Mouse (Mus musculus) neural tube, embryonic 14.5 days (tissue): ENCODE results near the gene Llgl1. TPM values are rescaled to one million over a fixed set of nuclear protein-coding genes. Genes with fewer than 3 reads are reported as not detected.

Source experiments
- ATAC-seq: fragments of 200-750 bp; cut with Nextera tagmentation; 2 replicates; pipeline ENCODE4 v1.8.0; 2017; ENCODE audit warnings: low read depth, mild to moderate bottlenecking, moderate TSS enrichment, moderate library complexity
- H3K27ac ChIP-seq: fragments of 300-500 bp; sonication (generic); 2 replicates; pipeline ENCODE4 v1.5.1; 2014; ENCODE audit warnings: low read depth, mild to moderate bottlenecking, control low read depth, low read length, moderate library complexity, mixed read lengths
- H3K27me3 ChIP-seq: fragments of 300-500 bp; sonication (generic); 2 replicates; pipeline ENCODE4 v1.6.1; 2014; ENCODE audit warnings: low read length; ENCODE audit not compliant: control insufficient read depth, insufficient read depth
- H3K36me3 ChIP-seq: fragments of 300-500 bp; sonication (generic); 2 replicates; pipeline ENCODE4 v1.6.1; 2014; ENCODE audit warnings: low read length, mixed read lengths; ENCODE audit not compliant: control insufficient read depth, insufficient read depth
- H3K4me1 ChIP-seq: fragments of 300-500 bp; sonication (generic); 2 replicates; pipeline ENCODE4 v1.6.1; 2014; ENCODE audit warnings: low read length; ENCODE audit not compliant: control insufficient read depth, insufficient read depth
- H3K4me2 ChIP-seq: fragments of 300-500 bp; sonication (generic); 2 replicates; pipeline ENCODE4 v1.6.1; 2014; ENCODE audit warnings: mild to moderate bottlenecking, low read depth, low read length, control low read depth
- H3K4me3 ChIP-seq: fragments of 300-500 bp; sonication (generic); 2 replicates; pipeline ENCODE4 v1.5.1; 2014; ENCODE audit warnings: low read depth, low read length, control low read depth, mixed read lengths
- H3K9ac ChIP-seq: fragments of 300-500 bp; sonication (generic); replicated peaks from 2 replicates; pipeline ENCODE4 v1.6.1; 2014; ENCODE audit warnings: low read depth, mild to moderate bottlenecking, control low read depth, low read length, mixed read lengths
- H3K9me3 ChIP-seq: fragments of 300-500 bp; sonication (generic); 2 replicates; pipeline ENCODE4 v1.6.1; 2016; ENCODE audit warnings: low read length; ENCODE audit not compliant: control insufficient read depth
- WGBS: fragments of 180-500 bp; shearing (Covaris S2); extraction: QIAGEN DNeasy Blood & Tissue Kit; methylation state at CpG from one replicate; pipeline ENCODE4 v1.1.7; 2014; 5-methylcytosine and 5-hydroxymethylcytosine counted together
- polyA plus RNA-seq: library from polyadenylated mRNA; unstranded; fragments of >200 nt; fragmentation: Nextera tagmentation; extraction: Ambion mirVana; gene quantifications from 2 replicates; pipeline ENCODE4 v1.2.1, GENCODE M21; 2014

Gene Llgl1
- 35.6 and 42.8 TPM in 2 replicates for polyA plus RNA-seq

DNA sequence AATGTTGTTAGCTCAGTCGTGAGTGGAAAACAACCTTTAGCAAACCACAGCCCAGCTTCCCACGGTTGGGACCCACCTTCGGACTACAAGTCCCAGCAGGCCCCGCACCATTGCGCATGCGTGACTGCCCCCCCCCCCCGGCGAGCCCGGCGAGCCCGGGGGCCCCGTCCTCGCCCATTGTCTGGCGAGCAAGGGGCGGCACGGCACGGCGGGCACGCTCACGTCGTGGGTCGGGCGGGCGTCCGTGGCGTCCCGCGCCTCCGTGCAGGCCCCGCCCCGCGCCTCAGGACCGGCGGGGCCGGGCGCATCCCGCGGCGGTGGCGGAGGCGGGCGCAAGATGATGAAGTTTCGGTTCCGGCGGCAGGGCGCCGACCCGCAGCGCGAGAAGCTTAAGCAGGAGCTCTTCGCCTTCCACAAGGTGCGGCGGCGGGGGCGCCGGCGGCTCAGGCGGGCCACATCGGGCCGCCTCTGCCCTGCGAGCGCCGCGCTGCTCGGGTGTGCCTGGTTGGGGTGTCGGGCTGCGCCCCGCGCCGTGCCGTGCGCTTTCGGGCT, at the start of gene Llgl1:
TSS of gene Llgl1 (plus strand) at position 200 of the 552 bp plus-strand sequence.
- Histone ChIP-seq H3K4me3 (peak within 1 kb of the TSS; percentile 86), H3K27ac (peak within 1 kb of the TSS; percentile 87), H3K9me3 (no peaks in the 10 kb centered on the region), H3K4me1 (peaks cover 35% of the 10 kb centered on the region), H3K27me3 (no peaks in the 10 kb centered on the region), H3K4me2 (peak within 1 kb of the TSS; percentile 93), H3K36me3 (0 out of 2 replicates have a peak, but pooled peaks cover under 1% of the 10 kb centered on the region), H3K9ac (peak within 1 kb of the TSS; percentile 86)
- peak; percentile 90 for ATAC-seq
- under 1% methylated on average over 47 of the region's 73 CpGs for WGBS

DNA sequence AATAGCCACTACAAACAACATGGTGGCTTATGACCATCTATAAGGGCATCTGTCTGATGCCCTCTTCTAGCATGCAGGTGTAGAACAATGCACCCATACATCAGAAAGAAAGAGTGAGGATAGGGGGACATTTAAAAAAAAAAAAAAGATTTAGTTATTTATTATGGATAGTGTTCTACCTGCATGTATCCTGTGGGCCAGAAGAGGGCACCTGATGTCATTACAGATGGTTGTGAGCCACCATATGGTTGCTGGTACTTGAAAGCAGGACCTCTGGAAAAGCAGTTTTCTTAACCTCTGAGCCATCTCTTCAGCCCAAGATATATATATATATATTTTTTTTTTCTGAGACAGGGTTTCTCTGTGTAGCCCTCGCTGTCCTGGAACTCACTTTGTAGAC, 3.4 kb upstream of the Llgl1 start:
- no peaks in the 10 kb centered on the region for H3K9me3 ChIP-seq
- no peak overlapping the region for H3K4me2 ChIP-seq
- peaks cover 13% of the 10 kb centered on the region for H3K4me1 ChIP-seq
- no peak for ATAC-seq
- H3K27me3 ChIP-seq: no peaks in the 10 kb centered on the region
- H3K36me3 ChIP-seq: no peaks in the 10 kb centered on the region
- WGBS: 69% methylated on average over 1 of the region's 1 CpGs
- no peak overlapping the region for H3K4me3 ChIP-seq
- H3K27ac ChIP-seq: no peak overlapping the region
- no peak overlapping the region for H3K9ac ChIP-seq

DNA sequence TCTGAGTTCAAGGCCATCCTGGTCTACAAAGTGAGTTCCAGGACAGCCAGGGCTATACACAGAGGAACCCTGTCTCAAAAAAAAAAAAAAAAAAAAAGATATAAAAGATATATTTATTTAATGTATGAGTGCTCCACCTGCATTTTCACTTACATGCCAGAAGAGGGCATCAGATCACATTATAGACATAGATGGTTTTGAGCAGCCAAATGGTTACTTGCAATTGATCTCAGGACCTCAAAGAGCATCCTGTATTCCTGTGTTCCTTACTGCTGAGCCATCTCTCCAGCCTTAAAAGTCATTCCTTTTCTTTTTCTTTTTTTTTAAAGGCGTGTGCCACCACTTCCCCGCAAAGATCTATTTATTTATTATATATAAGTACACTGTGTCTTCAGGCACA, 2.0 kb upstream of the Llgl1 start:
- peaks cover 22% of the 10 kb centered on the region for H3K4me1 ChIP-seq
- no peaks in the 10 kb centered on the region for H3K9me3 ChIP-seq
- H3K4me2 ChIP-seq: no peak overlapping the region
- H3K27ac ChIP-seq: no peak overlapping the region
- H3K9ac ChIP-seq: no peak overlapping the region
- no peaks in the 10 kb centered on the region for H3K27me3 ChIP-seq
- ATAC-seq: no peak
- no peaks in the 10 kb centered on the region for H3K36me3 ChIP-seq
- 76% methylated on average over 2 of the region's 2 CpGs for WGBS
- H3K4me3 ChIP-seq: no peak overlapping the region

DNA sequence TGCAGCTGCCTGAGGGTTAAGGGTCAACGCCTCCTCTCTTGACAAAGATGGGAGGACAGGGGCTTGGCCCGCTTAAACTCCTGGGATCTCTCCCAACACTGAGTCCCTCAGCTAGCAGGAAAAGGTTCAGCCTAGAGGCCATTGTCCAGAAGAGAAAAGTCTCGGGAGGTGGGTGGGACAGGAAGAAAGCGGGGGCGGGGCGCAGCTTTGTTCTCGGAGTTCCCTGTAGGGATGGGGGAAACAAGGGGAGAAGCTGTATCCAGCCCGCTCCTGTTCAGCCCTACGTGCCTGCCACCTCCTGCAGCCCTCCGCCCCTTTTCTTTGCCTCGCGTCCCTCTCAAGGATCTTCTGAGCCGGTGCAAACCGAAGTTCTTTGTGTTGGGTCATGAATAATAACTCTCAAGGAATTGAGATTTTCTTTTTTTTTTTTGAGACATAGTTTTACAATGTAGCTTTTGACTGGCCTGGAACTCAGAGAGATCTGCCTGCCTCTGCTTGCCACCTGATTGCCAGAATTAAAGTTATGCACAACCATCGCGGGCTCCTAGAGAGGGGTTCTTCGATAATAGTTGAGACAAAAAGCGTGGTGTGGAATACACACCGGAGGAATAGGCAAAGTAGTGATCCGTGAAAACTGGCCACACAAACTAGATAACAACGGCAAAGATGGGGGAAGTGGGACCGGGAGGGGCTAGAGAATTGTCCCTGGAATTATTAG, 558 bp upstream of the Llgl1 start:
- H3K27ac ChIP-seq: peak overlapping the region; percentile 87
- peak overlapping the region; percentile 86 for H3K9ac ChIP-seq
- H3K27me3 ChIP-seq: no peaks in the 10 kb centered on the region
- WGBS: 1% methylated on average over 22 of the region's 22 CpGs
- H3K9me3 ChIP-seq: no peaks in the 10 kb centered on the region
- peak overlapping the region; percentile 58 for H3K4me2 ChIP-seq
- ATAC-seq: peak; percentile 33
- no peaks in the 10 kb centered on the region for H3K36me3 ChIP-seq
- peaks cover 35% of the 10 kb centered on the region for H3K4me1 ChIP-seq
- H3K4me3 ChIP-seq: peak overlapping the region; percentile 86

DNA sequence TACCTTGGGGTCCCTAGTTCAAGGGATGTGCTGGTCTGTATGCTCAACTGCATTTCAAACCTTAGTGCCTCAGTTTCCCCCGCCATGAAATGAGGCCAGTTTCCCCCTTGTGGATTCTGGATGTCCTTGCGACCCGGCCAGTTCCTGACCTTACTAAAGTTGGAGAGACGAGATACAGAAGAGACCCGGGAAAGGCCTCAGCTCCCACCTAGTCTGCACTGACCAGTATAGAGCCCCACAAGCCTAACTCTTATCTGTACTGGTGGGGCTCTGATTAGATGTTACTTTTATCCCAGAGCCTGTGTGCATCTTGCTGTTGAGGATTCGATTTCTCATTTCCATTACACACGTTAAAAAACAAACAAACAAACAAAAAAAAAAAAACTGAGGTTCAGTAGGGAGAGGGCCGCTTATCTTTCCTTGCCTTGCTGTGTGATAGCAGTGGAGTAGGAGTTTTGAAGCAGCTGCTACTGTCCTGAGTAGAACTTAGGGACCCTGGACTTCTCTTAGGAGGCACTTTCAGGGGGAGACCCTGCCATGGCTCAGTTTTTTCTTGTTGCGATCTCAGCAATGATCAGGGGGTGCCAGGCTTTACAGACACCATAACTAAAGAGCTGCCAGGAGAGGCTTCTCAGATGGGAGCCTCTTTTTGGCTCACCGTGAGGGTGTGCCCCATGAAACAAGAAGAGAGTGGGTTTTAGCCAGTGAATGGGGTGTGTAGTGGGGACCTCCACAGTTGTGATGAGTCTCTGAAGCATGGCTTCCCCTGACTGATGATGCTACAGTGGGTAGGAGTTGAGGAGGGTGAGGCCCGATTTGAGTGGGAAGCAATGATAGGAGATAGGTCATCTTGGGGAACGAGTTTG, 1.0 kb downstream of the Llgl1 start:
- H3K27ac ChIP-seq: peak overlapping the region; percentile 87; the same call in 1 of the 2 replicates
- no peaks in the 10 kb centered on the region for H3K27me3 ChIP-seq
- peak overlapping the region; percentile 86 for H3K4me3 ChIP-seq
- no peaks in the 10 kb centered on the region for H3K9me3 ChIP-seq
- 22% methylated on average over 12 of the region's 12 CpGs for WGBS
- peak overlapping the region; percentile 86 for H3K9ac ChIP-seq
- peaks cover 7% of the 10 kb centered on the region; the same call in 1 of the 2 replicates for H3K36me3 ChIP-seq
- no peak; the same call in 1 of the 2 replicates for ATAC-seq
- H3K4me1 ChIP-seq: peaks cover 35% of the 10 kb centered on the region
- peak overlapping the region; percentile 93 for H3K4me2 ChIP-seq

DNA sequence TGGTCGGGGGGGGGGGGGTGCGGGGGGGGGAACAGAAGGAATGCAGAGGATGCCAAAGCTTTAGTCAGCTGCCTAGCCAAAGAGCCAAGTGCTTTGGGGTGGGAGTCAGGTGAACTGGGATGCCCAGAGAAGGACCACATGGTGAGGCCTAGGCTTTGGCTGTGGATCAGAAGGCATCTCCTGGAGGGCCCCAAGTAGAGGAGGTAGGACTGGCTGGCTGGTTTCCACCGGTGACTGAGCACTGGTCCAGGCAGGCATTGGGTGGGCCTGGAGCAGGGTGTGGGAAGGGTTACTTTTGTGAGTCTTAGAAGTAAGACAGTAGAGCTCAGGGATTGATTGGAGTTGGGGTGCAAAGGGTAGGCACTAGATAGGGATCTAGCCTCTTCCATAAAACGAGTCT, 2.1 kb downstream of the Llgl1 start:
- no peak overlapping the region for H3K4me3 ChIP-seq
- H3K27me3 ChIP-seq: no peaks in the 10 kb centered on the region
- peak overlapping the region; percentile 18; the same call in 1 of the 2 replicates for H3K4me2 ChIP-seq
- H3K9me3 ChIP-seq: no peaks in the 10 kb centered on the region
- no peak overlapping the region for H3K27ac ChIP-seq
- 83% methylated on average over 2 of the region's 4 CpGs for WGBS
- peaks cover 35% of the 10 kb centered on the region for H3K4me1 ChIP-seq
- ATAC-seq: no peak
- H3K9ac ChIP-seq: no peak overlapping the region
- peaks cover 17% of the 10 kb centered on the region for H3K36me3 ChIP-seq

DNA sequence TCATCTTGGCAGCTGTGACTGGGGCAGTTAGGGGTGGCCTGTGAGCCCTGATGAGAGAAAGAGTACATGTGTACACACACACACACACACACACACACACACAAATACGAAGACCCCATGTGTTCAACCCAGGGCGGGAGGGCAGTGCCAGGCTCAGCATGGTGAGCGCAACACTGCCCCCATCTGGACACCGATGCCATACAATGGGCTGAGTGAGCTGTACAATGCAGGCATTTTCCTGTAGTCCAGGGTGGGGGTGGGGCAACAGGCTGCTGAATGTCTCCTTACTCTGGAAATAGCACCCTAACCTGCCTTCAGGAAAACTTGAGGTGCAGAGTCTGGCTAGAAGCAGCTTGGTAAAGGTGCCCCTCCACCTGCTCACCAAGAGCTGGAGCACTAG, 3.6 kb downstream of the Llgl1 start:
- H3K9me3 ChIP-seq: no peaks in the 10 kb centered on the region
- WGBS: 22% methylated on average over 4 of the region's 4 CpGs
- H3K4me3 ChIP-seq: no peak overlapping the region
- no peak for ATAC-seq
- H3K9ac ChIP-seq: no peak overlapping the region
- H3K4me2 ChIP-seq: no peak overlapping the region
- peaks cover 31% of the 10 kb centered on the region for H3K36me3 ChIP-seq
- H3K4me1 ChIP-seq: peaks cover 35% of the 10 kb centered on the region
- no peaks in the 10 kb centered on the region for H3K27me3 ChIP-seq
- no peak overlapping the region for H3K27ac ChIP-seq

DNA sequence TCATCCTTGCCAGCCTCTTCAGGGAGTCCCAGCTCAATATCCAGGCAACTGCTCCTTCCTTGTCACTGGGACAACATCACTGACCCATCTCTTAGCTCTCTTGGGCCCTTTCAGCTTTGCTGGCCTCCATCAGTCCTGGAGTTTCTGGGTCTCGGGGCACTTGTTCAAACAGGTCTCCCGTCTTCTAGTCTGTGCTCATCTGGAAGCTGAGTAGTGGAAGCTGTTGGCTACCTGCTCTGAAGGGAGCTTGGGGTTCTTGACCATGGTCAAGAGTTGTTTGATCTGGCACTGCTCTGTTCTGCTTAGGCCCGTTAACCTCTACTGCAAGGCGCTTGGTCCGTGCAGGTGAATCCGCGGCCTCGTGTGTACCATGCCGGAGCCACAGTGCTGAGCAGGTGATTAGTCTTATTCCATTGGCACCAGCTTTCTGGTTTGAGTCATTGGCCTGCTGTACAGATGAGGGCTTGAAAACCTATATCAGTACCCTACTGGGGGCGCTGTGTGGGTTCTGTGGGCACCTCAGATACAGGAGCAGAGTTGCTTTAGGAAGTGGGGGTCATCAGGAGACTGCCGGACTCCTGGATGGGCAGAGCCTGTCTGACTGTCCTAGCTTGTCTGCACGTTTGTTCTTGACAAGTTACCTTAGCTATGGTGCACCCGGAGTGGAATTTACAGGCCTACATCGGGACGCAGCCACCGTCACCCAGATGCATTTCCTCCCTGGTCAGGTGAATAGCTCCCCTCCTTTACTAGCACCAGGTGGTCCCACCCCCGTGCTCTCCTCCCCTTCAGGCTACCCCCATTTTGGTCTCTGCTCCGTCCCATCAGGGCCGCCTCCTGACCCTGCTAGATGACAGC, 4.7 kb downstream of the Llgl1 start:
- Histone ChIP-seq H3K9ac (no peak overlapping the region), H3K36me3 (peaks cover 42% of the 10 kb centered on the region)

More for the DNA sequence above, 4.7 kb downstream of the Llgl1 start:
- Histone ChIP-seq H3K4me3 (no peak overlapping the region), H3K4me2 (no peak overlapping the region), H3K27me3 (no peaks in the 10 kb centered on the region), H3K27ac (no peak overlapping the region), H3K9me3 (no peaks in the 10 kb centered on the region), H3K4me1 (peaks cover 29% of the 10 kb centered on the region)
- no peak for ATAC-seq
- 94% methylated on average over 19 of the region's 19 CpGs for WGBS
